Mouse (Mus musculus) bone marrow macrophage, adult 2 months (primary cell): ENCODE measurements at regions not wholly inside any gene's neighbourhood (a gene's known extent, or its start where the extent isn't known, plus 50 kb on each side); places are given as distances from the start of the nearest gene placed in this dataset.

Source experiments
- CTCF ChIP-seq: IDR thresholded peaks from 2 replicates; pipeline ENCODE4 v1.5.1; 2012; ENCODE audit warnings: low read depth, mild to moderate bottlenecking, low read length, moderate library complexity
- POLR2A ChIP-seq: IDR thresholded peaks from 2 replicates; pipeline ENCODE4 v1.6.1; 2012; ENCODE audit warnings: mild to moderate bottlenecking, low read depth, low read length, borderline replicate concordance

- no peak for TF ChIP-seq CTCF
- no peak for TF ChIP-seq POLR2A
Measured at GRCm38 (mm10) chr10:17042090-17042489, 680.9 kb upstream of the Cited2 start.
